Mouse (Mus musculus) gastrocnemius, adult 18-20 months (tissue): ENCODE measurements around the gene Cep295nl. TPM values are rescaled to one million over a fixed set of nuclear protein-coding genes. Genes with fewer than 3 reads are reported as not detected.
"Not testable (repeated sequence)": the region's sequence is repeated elsewhere in the genome, so short reads cannot be mapped to it uniquely, and the experiment has no call there.

Experiments used
- DNase-seq: peaks from one replicate; pipeline ENCODE4 v3.0.0; 2021; ENCODE audit warnings: low spot score
- total RNA-seq, 2 experiments: library from RNA; stranded (reverse); gene quantifications; 2 replicates each; pipeline ENCODE4 v1.2.3; 2021

Gene Cep295nl
- total RNA-seq, 2 experiments from 2014 or later = 0.52 to 0.73 TPM

DNA sequence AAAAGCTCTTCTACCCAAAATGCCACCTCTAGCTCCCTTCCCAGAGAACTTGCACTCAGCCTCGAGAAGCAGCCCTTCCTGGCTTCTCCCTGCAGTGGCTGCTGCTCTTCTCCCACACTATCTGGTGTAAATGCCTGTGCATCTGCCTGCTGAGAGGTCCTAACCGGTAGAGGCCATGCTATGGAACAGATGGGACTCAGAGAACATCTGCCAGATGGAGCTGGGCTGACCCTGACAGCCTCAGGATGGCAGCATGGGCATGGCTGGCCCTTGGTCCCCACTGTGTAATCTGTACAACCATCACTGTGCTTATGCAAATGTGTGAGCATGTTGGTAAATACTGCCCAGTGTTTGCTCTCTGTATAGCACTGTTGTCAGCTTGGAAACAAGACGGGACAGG lies 19.7 kb downstream of the Cep295nl start:
- DNase-seq = no peak

DNA sequence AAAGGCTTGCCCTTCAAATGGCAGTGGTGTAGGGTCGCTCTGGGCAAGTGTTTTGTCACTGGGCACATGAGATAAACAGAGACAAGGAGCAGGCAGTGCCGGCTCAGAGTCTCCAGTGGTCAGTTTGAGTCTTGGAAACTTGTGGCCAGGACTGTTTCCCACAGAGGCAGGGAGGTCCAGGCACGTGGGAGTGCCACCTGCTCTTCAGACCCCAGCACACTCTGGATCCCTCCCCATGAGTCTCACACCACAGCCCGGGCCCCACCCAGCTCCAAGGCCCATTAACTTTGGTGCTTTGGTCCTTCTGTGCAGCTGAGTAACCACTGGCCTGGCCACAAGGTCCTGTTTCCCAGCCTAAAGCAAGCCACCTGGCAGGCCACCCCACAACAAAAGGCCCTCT lies 20.3 kb downstream of the Cep295nl start:
- DNase-seq = no peak

DNA sequence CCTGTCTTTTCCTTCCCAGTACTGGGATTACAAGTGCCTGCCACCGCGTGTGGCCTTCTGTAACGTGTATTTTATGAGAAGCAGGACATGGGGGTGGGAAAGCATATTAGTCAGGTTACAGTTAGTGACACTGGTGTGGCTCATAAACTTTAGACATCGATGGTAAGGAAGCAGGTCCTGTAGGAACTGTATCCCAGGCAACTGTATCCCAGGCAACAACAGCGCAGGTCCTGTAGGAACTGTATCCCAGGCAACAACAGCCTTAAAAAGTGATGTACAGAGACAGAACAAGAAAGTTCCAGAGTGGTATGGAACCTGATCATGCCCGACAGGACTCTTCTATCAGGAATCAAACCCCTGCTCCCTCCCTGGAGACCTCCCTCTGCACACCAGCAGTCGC lies 20.8 kb downstream of the Cep295nl start:
- DNase-seq = no peak

DNA sequence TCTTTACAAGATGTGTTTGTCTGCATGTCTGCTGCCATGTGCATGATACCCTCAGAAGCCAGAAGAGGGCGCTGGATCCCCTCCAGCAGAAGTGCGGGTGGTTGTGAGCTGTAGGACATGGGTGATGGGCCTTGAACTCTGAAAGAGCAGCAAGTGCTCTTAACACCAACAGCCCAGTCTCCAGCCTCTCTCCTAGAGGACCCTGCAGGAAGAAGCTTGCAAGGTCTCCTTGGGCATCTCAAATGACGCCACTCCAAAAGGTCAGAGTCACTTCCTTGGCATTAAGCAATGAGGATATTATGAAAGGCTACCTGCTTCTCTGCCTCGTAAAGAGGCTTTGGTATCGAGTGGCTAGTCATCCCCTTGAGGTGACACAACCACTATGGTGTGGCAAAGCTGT lies 23.6 kb downstream of the Cep295nl start:
- peak; percentile 48 for DNase-seq

DNA sequence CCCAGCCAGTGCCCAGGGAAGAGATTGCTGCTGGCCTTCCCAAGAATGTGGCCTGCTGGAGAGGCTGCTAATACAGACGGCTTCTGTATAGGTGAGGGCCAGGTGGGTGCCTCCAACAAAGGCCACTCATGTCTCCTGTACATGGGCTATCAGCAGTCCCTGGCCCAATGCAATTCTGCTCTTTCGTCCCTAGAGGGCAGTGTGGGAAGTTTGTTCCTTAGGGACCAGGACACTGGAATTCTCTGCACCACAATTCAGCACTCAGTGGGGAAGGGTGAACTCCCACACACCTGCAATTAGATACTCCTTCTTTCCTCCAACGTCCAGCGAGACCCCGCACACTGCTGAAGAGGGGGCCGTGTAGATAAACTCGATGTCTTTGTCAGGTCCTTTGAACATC lies 25.2 kb downstream of the Cep295nl start:
- DNase-seq = peak; percentile 59

DNA sequence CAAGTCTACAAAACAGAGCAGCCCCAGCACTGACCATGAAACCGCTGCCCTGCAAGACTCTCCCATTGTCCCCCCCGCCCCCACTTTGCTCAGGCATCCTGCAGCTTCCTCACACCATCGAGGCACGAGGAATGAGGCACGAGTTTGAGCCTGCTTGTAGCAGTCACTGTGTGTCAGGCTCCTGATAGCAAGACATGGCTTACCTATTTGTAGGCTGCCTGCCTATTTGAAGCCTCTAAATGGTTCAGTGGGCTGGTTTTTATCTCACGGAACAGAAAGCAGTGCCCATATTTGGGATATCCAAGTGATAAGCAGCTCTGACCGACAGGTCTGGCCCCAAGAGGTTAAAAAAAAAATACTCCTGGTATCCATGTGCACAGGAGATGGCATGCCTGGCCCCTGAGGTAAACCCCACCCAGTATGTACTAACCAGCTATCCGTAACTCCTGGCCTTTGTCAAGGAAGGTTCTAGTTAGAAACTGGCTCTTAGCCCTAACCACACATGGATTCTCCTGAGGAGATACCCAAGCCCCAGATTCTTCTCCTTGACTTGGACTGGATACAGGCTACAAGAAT lies 26.0 kb downstream of the Cep295nl start:
- DNase-seq = no peak

DNA sequence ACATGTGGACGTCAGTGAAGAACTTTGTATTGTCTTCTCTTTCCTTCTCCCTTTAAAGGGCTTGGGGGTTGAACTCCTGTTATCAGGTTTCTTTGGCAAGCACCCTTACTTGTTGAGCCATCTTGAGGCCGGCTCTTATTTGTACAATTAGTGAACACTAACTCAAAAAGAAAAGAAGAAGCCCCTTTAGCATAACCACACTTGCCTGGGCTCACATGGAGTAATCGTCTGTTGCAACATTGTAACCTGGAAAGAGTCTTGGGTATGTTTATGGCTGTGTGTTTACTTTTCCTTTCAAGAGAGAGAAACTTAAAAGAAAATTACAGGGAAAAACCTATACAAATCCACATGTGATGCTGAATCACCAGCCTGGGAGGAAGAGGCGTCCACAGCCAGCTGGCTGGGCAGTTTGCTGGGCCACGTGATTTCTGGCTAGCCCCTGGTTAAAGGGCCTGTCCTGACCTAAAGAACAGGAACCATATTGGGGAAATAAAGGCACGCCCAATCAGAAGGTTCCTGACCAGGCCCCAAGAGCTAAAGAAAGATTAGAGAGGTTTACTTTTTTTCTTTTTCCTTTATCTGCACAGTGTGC lies 30.1 kb downstream of the Cep295nl start:
- DNase-seq = no peak

DNA sequence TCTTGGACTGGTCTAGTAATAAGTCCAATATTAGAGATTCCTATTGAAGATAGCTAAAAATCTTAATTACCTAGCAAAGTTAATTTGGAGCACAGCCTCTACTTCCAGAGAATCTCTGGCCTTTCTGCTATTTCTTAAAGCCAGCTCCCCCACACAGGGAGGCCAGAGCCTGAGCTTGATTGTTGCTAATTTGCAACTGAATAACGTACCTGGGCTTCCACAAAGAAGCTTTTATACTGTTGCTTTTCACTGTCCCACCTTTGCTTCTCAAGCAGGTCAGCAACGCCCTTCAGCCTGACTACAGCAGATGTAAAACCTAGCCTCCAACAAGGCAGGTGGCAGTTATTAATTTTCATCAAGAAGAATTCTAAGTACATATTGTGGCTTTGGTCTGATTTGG lies 34.3 kb downstream of the Cep295nl start:
- not testable (repeated sequence) for DNase-seq

DNA sequence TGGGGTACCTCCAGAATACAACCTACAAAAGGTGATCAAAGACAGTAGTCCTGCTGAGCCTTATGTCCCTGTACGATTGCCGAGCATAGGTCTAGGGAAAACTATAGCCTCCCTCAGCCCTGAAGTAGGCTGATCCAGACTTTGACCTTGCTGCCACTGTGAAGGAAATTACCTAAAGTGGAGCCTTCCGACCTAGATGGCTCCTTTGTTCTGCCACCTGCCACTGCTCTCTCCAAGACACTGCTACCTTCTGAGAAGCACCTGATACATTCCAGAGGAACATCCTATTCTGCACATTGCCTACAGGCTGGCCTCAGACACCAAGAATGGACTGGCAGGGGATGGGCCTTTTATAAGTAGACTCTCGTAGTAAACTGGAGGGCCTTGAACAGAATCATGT lies 38.3 kb downstream of the Cep295nl start:
- not testable (repeated sequence) for DNase-seq

DNA sequence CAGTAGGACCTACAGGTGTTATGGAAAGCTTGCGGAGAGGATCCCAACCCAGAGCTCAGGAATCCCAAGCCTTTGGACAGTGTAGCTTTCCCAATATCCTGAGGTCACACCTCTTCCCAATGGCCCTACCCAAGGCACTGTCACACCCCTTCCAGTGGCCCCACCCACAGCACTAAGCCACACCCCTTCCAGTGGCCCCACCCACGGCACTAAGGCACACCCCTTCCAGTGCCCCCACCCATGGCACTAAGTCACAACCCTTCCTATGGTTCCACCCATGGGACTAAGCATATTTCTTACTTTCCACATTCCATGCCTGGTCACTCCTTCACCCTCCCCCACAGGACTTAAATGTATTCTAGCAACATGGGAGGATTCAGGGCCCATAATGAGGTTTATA lies 43.5 kb downstream of the Cep295nl start:
- no peak for DNase-seq

DNA sequence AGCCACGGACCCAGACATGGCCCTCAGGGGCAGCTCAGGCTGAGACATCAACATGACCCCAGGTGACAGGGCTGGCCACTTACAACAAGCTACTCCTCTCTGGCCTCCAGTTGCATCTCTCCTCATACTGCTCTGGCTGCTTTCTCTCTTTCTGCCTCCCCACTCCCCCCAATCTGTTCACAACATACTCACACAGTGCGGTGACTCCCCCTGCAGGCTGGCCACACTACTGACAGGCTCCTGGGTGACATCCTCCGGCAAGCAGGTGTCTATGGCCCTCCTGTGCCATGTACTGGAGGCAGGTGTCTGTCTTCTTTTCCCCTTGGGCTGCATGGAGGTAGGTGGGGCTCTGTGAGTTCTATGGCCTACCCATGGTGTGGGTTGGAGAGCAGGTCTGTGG lies 44.3 kb downstream of the Cep295nl start:
- no peak for DNase-seq

DNA sequence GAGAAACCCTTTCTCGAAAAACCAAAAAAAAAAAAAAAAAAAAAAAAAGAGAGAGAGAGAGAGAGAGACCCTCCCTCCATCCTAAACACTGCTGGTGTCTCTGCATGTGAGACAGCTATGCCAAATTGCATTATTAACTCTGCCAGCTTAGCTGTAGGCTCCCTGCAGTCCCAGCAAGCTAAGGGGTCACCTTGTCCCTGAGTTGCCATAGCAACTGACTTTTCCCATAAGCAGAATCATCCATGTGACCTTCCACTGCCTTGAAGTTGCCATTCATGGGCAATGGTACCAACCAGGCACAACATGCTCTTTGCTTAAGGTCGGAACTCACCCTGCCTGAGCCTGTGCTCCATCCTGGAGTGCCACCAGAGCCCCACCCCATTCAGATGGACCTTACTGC lies 47.3 kb downstream of the Cep295nl start:
- no peak for DNase-seq

DNA sequence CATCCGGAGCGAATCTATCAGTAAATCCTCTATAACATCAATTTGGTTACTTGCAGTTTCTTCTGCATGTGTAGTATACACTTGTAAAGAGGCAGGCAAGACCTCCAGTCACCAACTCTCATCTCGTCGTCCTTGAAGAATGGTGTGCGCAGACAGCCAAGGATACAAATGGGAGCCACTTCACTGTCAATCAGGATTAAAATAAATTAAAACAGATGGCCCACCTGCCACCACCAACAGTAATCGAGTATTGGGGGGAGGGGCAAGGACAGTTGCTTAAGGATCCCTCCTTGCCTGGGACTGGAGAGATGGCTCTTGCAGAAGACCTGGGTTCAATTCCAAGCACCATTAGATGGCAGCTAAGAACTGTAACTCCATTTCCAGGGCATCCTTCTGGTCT lies 49.6 kb downstream of the Cep295nl start:
- no peak for DNase-seq

DNA sequence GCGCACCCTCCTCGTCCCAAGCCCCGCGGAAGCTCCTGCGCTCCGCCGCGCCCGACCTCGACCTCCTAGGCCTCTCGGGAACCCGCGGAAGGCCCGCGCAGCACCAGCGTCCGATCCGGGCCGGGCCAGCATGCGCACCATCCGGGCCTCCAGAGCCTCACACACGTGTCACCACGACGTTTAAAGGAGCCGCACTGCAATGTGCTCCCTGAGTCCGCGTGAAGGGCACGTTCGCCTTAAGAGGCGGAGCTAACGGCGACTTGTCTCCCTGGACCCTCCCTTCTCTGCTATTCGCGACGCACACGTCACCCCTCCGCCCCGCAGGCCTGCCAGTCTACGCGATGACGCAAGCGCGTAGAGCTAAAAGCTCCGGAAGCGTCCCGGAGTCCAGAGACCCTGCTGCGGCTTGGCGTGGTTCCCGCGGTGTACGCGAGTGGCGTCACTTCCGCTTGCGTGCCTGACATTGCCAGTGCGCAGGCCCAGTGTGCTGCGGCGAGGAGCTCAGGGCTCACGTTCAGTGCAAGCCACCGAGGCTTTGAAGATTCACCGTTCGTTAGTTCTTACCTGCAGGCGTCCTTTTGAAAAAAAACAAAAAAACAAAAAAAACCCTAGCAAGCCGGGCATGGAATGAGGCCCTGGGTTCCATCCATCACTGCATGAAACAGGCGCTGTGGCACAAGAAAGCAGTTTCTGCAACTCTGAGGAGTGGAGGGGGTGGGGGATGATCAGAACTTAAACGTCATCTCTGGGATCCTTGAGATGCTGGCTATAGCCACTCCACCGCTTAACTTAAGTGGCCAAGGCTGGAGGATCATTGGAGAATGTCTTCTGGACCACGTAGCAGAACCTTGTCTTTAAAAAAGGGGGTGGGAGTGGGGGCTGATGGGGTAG lies 52.1 kb downstream of the Cep295nl start, which contains the start of gene Usp36:
Gene Usp36, minus strand, starts transcription at position 246 of the 891 bp plus-strand sequence.
- peak; percentile 100 for DNase-seq

DNA sequence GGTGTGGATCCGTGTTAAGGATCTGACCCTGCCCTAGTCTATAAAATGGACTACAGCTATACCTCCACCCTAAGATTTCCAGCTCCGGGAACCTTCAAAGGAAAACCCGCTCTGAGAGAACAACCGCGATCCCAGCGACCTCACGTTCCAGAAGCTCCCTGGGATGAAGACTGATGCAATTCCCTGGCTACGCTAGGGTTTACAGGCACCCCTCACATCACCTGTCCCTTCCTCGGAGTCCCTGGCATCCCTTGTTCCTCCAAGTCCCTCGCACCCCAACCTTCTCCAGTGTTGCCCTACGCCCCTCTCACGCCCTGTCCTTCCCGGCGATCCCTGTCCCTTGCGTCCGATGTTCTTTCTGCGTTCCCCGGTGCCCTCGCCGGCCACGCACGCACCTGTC lies 52.7 kb downstream of the Cep295nl start:
- no peak for DNase-seq

DNA sequence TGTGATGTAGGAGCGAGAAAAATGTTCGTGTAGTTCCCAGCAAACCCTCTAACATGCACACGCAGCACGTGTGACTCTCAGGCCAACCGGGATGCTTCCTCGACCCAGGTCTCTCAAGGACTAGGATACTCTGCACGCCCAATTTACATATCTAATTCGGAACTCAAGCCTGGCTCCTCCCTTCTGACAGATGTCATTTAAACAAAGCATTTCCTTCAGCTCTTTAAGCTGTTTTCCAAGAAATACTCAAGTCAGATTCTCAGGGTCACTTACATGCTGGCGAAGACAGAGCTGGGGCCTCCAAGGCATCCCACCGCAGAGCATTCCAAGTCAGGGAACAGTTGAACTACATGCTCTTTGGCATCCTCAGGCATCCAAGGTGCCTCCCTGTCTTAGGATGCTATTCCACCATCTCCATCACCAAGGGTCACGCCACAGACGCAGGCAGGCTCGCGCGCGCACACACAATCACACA lies 53.2 kb downstream of the Cep295nl start:
- peak; percentile 18 for DNase-seq

DNA sequence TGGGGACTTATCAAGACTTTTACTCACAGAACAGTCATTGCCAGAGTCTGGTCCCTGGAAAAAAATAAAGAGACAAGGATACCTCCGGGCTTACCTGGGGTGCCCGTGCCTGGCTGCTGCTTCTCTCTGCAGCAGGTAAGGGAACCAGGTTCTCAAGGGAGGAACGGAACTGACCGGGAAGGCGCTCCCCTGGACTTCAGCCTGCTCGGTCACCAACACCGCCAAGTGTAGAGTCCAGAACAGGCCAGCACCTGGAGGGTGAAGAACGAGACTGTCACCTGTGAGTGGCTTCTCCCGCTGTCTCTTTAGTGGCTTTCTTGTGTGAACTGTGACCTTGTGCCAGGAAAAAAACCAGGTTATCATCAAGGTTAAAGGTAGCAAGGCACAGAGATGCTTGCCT lies 54.7 kb downstream of the Cep295nl start:
- DNase-seq = no peak

DNA sequence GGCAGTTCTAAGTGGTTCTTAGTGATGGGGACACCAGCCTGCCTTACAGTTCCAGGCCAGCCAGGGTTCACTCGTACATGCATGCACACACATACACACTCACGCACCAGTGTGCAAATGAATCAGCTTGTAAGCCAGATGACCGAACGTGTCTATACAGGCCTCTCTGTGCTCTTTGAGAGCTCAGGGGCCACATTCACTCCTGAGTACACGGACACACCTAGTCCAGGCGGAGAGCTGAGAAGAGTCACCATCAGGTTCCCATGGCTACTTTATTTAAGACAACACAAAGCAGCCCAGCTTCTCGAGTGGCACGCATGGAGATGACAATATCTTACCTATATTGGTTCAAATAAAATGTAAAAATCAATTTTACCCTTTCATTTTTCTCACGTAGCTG lies 55.9 kb downstream of the Cep295nl start:
- no peak for DNase-seq

DNA sequence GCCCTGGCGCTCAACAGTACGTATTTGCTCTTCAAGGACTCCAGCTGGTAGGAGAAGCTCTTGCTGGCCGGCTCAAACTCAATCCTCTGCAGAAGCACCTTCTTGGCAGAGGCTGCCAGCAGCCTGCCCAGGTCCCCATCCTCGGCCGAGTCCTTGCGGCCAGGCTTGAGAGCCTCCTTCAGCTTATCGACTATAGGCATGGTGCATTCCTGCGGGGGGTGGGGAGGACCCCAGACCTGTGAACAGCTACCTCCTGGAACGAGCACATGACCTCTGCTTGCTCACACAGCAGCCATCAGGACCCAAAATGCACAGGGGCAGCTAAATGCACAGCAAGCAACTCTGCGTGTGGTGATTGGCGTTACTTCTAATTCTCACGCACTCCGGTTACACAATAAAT lies 56.5 kb downstream of the Cep295nl start:
- no peak for DNase-seq
